Mouse (Mus musculus): ENCODE measurements around the gene Tk2.
A peak's percentile ranks its signal among the peaks of the same experiment; 100 is the strongest.

The Tk2 gene

DNA sequence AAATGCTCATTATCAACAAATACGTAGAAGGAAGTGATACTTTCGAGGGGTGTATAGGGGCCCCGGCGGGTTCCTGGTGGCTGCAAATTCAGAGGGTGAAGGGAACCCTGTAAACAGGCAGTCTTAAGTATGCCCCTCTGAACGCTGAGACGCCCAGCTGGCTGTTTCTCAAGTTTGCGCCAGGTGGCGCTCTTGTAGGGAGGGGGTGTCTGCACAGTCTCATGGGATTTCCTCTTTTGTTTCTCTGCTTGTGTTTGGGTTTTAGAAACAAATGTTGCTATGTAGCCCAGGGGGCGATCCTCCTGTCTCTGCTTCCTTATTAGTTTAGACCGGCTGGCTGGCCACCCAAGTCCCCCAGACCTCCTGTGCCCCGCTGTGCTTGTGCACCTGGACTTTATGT lies 29.3 kb downstream of the Tk2 start:
- DNase-seq: peak in 1 of 2 experiments; percentile 10

DNA sequence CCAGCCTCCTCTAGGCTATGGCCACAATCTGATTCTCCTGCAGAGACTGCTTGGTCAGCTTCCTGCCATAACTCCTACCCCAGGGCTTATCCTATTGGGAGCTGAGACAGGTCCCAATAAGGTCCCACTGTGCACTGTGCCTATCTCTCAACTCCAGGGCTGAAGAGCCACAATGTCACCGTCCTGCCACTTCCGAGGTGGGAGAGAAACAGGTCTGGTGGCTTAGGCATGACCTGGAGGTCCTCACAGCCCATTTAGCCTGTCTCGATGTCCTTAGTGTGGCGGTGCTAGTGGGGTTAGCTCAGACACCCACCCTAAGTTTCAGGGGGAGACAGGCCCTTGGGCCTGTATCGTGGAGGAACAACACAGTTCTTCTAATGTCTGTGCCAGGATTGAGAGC lies 30.8 kb downstream of the Tk2 start:
- no peak for DNase-seq

DNA sequence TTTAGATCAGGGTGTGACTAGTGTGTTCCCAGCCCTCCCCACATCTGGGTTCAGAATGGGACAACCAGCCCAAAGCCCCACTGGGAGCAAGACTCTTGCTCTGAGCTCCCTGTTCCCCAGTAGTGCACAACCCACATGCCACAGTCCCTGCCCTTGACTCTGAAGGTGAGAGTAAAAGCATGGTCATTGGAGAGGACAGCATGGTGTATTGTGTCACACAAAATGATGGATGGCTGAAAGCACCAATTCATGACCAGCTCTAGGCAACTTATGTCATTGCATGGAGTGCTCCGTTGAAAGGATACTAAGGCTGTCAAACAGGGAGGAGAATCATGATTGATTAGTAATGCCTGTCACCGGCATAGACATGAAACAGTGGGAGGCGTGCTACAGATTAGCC lies 43.1 kb downstream of the Tk2 start:
- no peak for DNase-seq

GRCm38 (mm10) chr8:104202320-104202719 lies 46.0 kb downstream of the Tk2 start:
- DNase-seq: no peak

- DNase-seq: no peak
These were observed 46.7 kb downstream of the Tk2 start for GRCm38 (mm10) chr8:104201622-104202021.

- DNase-seq: no peak
These were observed 48.6 kb downstream of the Tk2 start for GRCm38 (mm10) chr8:104199802-104200201.

GRCm38 (mm10) chr8:104191496-104191895 lies 56.9 kb downstream of the Tk2 start:
- DNase-seq: no peak

DNA sequence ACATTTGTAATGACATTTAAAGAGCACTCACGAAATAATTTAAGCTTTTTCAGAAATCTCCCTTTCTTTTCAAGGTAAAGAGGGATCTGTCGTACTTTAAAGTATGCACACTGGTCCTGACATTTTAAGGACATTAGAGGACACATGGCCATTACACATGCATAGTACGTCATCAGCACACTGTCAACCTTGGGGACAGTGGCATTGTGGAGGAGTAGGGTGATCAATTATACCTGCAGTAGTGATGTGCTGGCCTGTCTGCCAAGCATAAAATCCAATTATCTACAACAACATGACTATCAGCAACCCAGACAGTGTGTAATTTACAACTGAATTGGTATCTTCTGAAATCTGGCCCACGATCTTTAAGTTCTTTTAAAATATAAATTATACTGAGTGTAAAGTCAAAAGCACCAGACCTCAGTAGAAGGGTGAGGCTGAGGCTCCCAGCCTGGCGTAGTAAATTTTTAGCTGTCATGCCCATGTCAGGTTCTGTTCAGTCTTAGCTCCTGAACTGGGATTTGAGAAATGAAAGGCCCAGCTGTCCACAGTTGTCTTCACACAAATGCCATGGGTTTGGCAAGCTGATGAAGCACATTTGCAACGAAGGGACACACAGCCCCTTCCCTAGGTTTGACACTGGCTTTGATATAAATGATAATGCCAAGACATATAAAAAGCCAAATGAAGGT lies 57.4 kb downstream of the Tk2 start:
- DNase-seq: no peak

GRCm38 (mm10) chr8:104188459-104188858 lies 59.9 kb downstream of the Tk2 start:
- no peak for DNase-seq

DNA sequence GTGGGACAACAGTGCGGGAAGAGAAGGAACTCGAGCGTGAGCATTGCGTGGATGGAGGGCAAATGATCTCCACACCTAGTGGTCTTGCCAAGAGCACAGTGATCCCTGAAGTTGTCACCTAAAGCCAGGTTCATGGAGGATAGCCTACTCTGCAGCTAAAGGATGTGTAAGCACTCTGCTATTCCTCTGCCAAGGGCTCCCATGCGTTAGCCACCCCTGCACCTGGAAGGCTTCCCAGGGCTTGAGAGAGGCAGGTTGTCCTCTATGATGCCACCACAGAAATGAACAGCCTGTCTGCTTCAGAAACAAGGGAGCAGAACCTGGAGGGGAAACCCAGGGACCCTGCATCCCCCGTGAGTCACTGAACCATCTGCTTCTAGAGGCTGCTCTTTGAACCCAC lies 60.7 kb downstream of the Tk2 start:
- DNase-seq: no peak

DNA sequence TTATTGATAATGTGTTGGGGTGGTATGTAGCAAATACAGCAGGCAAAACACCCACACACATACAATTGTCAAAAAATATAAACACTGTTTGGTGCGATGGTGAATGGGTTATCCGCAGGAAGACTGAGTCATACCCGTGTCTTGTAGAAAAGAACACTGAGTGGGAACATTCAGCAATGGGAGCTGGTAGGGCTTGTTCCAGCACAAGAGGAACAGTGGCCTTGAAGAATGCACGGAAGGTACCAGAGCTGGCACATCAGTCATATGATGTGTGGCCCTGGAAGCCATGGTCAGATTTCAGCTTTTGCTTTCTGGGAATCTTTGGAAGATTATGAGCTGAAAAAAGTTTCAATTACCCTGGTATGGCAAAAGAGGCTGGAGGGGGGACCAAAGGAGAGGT lies 61.5 kb downstream of the Tk2 start:
- no peak for DNase-seq

DNA sequence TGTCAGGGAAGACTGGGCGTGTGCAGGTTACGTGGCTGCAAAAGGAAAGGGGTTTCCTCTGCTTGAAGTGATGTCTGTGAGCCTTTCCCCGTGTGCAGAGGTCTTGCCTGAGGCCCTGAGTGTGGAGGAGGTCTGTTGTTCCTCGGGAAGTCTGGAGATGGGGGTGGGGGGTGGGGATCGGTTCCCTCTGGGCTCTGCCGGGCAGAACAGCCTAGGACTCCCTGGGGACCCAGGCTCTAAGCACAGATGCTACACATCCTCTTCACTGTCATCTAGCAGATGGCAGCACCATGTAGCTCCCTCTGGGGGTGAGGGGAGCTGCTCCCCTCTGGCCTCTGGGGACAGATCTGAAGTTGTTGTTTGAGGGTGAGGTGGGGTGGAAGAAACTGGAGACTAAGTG lies 63.5 kb downstream of the Tk2 start:
- no peak for DNase-seq

DNA sequence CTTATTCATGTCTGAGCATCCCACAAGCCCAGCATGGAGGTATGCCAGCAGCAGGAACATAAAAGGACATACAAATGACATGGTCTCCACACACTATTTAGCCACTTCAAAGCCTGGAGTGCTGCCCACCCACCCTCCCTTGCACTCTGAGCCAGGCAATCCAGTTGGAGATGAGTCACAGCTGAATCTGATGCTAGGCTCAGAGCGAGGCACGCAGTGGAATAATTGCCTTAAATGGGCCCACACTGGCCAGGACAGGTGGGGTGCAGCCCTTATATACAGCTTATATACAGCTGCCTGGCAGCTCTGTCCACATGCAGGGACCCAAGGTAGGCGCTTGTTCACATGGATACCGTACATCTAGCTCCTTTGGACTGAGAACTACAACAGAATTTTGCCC lies 71.3 kb downstream of the Tk2 start:
- DNase-seq: no peak
